Mouse (Mus musculus): ENCODE data around the gene Stard13. TPM values are rescaled to one million over a fixed set of nuclear protein-coding genes. Genes with fewer than 3 reads are reported as not detected.

Gene Stard13
- polyA plus RNA-seq, 1 experiment: 6.3 TPM

DNA sequence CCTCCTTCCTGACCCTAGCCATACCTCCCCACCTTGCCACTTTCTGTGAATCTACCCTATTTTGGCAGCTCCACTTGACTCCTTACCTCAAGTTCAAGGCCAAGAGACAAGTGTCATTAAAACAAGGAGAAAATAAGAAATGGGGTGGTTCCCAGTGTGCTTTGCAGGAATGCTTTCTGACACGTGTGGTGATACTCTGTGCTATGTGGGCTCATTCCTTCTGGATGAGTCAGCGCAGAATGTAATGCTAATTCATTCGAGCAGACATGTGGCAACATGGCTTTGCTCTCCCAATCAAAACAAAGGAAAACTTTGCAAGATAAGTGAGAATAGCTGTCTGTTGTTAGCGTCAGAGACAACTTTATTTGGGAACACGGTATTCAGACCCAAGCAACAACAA is 30.7 kb downstream of the Stard13 start:
- Histone ChIP-seq H3K4me1 (ENCODE audit: control insufficient read depth, insufficient read depth, insufficient read length, low read length) (peaks cover 12% of the 10 kb centered on the region), H3K27ac (replicated peaks; ENCODE audit: low read depth, low read length) (no peak overlapping the region), H3K4me3 (ENCODE audit: insufficient read depth, low read depth, low read length) (no peak overlapping the region)

DNA sequence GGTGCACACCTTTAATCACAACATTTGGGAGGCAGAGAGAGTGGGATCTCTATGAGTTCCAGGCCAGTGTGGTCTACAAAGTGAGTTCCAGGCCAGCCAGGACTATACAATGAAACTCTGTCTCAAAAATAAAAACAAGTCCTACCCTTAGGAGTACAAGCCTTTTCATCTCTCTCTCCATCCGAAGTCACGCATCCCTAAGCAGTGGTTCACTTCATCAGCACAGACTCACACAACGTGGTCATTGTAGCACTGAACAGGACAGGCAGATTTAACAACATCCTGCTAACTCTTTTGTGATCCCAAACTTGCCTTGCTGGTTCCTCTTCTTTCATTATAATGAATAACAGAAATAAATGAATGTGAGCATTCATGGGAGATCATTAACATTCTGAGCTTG is 32.4 kb downstream of the Stard13 start:
- H3K4me1 ChIP-seq (ENCODE audit: control insufficient read depth, insufficient read depth, insufficient read length, low read length): peaks cover 14% of the 10 kb centered on the region
- H3K27ac ChIP-seq (replicated peaks; ENCODE audit: low read depth, low read length): no peak overlapping the region
- H3K4me3 ChIP-seq (ENCODE audit: insufficient read depth, low read depth, low read length): no peak overlapping the region

DNA sequence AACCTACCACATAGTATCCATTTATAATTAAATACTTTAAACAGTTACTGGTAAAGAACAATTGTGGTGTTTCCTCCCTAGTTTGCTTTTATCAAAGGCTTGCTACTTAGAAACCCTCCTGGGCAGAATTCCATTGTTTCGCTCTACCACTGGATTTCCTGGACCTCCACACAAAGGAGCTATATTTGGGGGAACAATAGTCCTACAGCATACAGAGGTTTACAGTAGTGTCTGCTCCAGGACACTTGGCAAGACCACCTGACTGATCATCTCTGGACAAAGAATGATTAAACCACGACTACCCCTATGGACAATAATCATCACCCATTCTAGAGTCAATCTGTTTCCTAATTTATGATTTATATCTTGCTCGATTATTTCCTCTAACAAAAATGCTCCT is 34.4 kb downstream of the Stard13 start:
- Histone ChIP-seq H3K4me3 (ENCODE audit: insufficient read depth, low read depth, low read length) (no peak overlapping the region), H3K27ac (replicated peaks; ENCODE audit: low read depth, low read length) (no peak overlapping the region), H3K4me1 (ENCODE audit: control insufficient read depth, insufficient read depth, insufficient read length, low read length) (peaks cover 15% of the 10 kb centered on the region)

DNA sequence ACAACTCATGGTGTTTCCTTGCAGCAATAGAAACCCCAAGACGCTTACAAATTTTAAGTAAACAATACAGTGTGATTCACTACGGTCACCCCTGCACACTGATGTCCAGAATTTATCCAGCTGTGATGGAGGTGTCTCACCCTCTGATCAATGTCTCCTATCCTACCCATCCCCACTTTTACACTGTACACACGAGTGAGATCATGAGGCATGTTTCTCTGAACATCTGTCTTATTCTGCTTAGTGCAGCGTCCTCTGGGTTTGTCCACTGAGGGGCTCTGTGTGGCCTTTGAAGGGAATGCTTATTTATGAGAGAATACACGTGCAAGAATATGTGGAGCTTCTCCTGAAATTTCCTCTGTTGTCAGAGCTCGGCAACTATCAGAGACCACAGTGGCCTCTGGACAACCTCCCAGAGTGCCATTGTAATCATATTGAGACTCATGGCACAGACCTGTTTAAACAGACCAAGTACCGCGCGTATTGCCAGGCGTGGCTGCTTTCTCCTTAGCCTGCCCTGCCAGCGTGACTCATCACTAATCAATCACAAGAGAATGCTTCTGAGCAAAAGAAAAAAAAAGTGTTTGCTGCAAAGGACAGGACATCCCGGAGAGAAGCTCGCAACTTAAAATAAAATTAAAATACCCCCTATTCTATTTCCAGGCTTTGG is 36.9 kb downstream of the Stard13 start:
- H3K27ac ChIP-seq (replicated peaks; ENCODE audit: low read depth, low read length): no peak overlapping the region
- no peak overlapping the region for H3K4me3 ChIP-seq (ENCODE audit: insufficient read depth, low read depth, low read length)
- H3K4me1 ChIP-seq (ENCODE audit: control insufficient read depth, insufficient read depth, insufficient read length, low read length): peaks cover 17% of the 10 kb centered on the region

DNA sequence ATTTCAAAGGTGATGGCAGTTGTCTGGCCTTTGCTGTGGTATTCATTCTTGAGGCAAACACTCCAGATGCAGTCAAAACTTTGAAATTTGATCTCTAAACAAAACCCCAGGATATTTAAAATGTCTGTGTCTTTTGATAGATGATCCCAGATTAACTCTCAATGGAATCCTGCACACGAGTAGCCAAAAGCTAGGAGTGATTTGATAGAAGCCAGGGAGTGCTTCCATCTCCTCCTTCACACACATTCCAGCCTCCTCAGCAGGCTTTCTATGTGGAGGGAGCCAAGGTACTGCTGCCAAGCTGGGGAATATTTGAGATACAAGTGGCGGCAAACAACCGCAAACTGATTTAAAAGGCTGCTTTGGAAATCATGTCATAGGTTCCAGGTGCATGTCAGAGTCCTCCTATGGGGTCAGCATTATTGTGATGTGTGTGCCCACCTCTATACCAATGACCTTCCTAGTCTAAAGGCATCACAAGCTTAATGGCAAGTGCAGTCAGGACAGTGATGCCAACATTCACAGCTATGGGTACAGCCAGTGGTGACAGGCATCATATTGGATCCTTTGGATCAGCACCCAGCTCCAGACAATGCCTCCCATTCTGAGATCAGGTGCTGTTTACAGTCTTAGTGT is 39.6 kb downstream of the Stard13 start:
- no peak overlapping the region for H3K27ac ChIP-seq (replicated peaks; ENCODE audit: low read depth, low read length)

DNA sequence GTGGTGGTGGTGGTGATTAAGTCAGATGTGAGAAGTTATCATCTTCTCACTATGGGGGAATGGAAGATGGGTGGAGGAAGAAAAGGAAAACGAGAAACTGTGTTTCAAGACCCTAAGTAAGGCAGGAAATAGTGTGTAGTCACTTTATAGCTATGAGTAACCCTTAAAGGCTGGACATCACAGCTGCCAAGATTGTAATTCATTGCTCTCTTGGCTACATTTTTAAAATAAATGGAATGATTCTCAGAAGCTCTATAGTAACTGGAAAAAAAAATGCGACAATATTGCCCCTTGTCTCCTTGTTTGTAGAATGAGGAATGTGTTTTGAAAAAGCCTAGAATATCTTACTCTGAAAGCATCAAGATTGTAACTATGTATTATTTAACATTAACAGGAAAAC is 41.4 kb downstream of the Stard13 start:
- Histone ChIP-seq H3K4me3 (ENCODE audit: insufficient read depth, low read depth, low read length) (no peak overlapping the region), H3K4me1 (ENCODE audit: control insufficient read depth, insufficient read depth, insufficient read length, low read length) (peaks cover 5% of the 10 kb centered on the region), H3K27ac (replicated peaks; ENCODE audit: low read depth, low read length) (no peak overlapping the region)

More for the DNA sequence above, 39.6 kb downstream of the Stard13 start:
- Histone ChIP-seq H3K4me3 (ENCODE audit: insufficient read depth, low read depth, low read length) (no peak overlapping the region), H3K4me1 (ENCODE audit: control insufficient read depth, insufficient read depth, insufficient read length, low read length) (peaks cover 8% of the 10 kb centered on the region; the same call in 1 of the 2 replicates)

DNA sequence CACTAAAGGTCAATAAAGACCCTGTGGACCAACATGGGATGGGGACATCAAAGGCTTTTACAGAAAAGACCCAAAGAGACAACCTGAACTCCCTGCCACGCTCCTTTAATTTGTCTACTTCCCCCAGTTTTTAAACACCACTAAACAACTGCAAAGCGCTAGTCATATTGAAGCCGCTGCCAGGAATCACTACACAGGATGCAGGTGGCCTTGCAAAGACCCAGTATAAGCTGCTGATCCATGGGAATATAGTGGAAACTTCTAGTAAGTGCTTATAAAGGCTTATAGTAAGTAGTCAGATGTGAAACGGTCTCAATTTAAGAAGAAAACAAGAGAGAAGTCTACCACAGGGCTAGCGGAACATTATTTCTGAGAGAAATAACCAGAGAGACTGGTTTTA is 42.9 kb downstream of the Stard13 start:
- no peak overlapping the region for H3K4me3 ChIP-seq (ENCODE audit: insufficient read depth, low read depth, low read length)
- H3K27ac ChIP-seq (replicated peaks; ENCODE audit: low read depth, low read length): no peak overlapping the region

DNA sequence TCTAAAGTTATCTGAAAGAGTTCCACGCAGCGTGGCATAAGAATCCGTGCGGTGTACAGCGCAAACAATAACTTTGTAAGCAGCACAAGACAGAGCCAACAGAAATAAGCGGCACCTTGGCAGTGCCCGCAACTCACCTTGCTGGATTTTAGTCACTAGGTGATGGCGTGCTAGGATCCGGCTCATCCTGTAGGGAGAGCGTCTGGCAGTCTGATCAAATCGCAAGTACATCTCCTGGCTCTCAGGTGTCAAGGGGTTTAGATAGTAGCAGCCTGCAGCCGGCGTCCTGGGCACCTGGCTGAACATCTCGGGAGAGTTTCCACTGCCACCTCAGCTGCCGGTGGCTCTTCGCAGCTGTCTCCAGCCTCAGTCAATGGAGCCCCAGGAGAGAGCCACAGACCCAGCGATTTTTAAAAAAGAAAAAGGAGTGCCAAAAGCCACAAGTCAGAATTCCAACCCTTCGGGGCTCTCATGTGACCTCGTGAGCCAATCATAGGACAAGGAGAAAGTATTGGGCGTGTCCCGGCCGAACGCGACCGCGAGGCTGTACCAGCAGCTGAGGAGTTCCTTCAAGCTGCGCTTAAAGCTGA is 43.8 kb downstream of the Stard13 start:
- peaks cover 15% of the 10 kb centered on the region for H3K4me1 ChIP-seq (ENCODE audit: control insufficient read depth, insufficient read depth, insufficient read length, low read length)
- H3K27ac ChIP-seq (replicated peaks; ENCODE audit: low read depth, low read length): peak overlapping the region; percentile 94
- H3K4me3 ChIP-seq (ENCODE audit: insufficient read depth, low read depth, low read length): peak overlapping the region; percentile 91

More for the DNA sequence above, 42.9 kb downstream of the Stard13 start:
- H3K4me1 ChIP-seq (ENCODE audit: control insufficient read depth, insufficient read depth, insufficient read length, low read length): peaks cover 9% of the 10 kb centered on the region

DNA sequence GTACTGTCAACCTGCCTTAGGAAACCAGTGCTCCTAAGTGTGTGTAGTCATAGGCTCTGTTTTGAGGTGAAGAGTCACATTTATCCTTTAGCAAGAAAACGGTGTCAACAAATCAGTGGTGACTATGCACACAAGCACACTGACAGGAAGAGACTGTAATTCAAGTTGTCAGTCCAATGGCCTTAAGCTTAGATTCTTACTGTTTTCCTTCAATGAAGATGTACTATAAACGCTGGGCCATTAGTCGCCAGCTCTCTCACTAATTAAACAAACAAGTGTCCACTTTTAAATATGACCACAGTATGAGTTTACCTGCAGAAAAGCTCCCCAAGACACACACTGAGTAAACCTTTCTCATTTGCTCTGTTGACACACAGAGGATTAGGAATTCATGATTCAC is 44.3 kb downstream of the Stard13 start:
- H3K4me3 ChIP-seq (ENCODE audit: insufficient read depth, low read depth, low read length): peak overlapping the region; percentile 91
- peak overlapping the region; percentile 94 for H3K27ac ChIP-seq (replicated peaks; ENCODE audit: low read depth, low read length)
- peaks cover 15% of the 10 kb centered on the region for H3K4me1 ChIP-seq (ENCODE audit: control insufficient read depth, insufficient read depth, insufficient read length, low read length)

DNA sequence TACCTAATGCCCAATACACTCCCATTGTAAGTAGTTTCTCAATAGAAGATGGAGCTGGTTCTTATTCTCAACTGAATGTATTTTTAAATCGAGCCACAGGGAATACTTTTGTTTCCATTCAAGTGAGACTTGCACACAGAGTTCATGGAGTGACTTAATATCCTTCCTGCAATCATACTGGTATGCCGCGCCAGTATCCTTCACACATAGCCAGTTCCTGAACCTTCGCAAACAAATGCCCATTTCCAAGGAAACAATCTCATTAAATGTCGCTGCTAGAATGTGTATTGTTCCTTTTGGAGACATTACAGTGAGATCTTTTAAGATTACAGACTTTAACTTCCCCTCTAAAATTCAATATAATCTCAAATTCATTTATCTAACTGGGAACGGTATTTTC is 45.0 kb downstream of the Stard13 start:
- Histone ChIP-seq H3K27ac (replicated peaks; ENCODE audit: low read depth, low read length) (peak overlapping the region; percentile 11; the same call in 1 of the 2 replicates), H3K4me3 (ENCODE audit: insufficient read depth, low read depth, low read length) (no peak overlapping the region; the same call in 1 of the 2 replicates)

DNA sequence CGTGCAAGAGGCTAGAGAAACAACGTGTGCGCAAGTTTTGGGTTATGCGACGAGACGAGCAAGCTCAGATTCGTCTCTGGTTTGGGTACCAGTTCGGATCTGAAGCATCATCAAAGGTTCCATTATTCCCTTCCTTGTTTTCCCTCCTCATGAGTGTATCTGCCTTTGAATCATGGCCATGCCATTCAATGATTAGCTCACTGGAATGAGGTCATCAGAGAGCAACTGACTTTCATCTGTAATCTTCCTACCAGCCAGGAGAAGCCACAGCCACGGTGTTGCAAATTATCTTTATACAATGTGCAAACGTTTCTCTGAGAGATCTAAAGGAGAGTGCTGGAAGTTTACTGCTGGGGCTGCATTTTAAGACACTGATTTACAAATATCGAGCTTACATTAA is 46.3 kb downstream of the Stard13 start:
- Histone ChIP-seq H3K4me3 (ENCODE audit: insufficient read depth, low read depth, low read length) (no peak overlapping the region), H3K4me1 (ENCODE audit: control insufficient read depth, insufficient read depth, insufficient read length, low read length) (peaks cover 21% of the 10 kb centered on the region), H3K27ac (replicated peaks; ENCODE audit: low read depth, low read length) (no peak overlapping the region)

More for the DNA sequence above, 45.0 kb downstream of the Stard13 start:
- H3K4me1 ChIP-seq (ENCODE audit: control insufficient read depth, insufficient read depth, insufficient read length, low read length): peaks cover 15% of the 10 kb centered on the region

DNA sequence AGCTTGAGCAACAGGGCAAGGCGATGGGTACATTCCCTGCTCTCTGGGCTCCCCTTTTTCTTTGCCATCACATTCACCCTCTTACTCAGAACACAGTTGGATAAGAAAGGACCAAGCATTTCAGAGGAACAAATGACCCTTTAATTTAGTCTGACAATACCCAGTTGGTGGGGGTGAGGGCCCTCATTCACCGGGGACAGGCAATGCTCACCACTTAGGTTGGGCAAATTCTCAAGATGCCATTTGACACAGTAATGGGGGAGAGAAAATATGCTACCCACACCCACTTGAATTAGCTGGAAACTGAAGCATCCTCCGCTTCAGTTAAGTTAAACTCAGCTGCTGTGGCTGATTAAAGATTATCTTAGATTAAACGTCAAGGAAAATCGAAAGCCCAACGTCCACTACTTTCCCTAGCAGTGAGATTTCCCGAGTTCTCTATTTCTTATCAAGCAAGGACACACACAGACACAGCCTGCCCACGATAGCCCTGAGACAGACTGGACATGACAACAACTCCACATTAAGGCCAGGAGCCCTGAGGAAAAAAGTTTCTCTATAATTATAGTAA is 48.3 kb downstream of the Stard13 start:
- Histone ChIP-seq H3K4me1 (ENCODE audit: control insufficient read depth, insufficient read depth, insufficient read length, low read length) (peaks cover 23% of the 10 kb centered on the region), H3K4me3 (ENCODE audit: insufficient read depth, low read depth, low read length) (no peak overlapping the region), H3K27ac (replicated peaks; ENCODE audit: low read depth, low read length) (peak overlapping the region; percentile 5; the same call in 1 of the 2 replicates)

DNA sequence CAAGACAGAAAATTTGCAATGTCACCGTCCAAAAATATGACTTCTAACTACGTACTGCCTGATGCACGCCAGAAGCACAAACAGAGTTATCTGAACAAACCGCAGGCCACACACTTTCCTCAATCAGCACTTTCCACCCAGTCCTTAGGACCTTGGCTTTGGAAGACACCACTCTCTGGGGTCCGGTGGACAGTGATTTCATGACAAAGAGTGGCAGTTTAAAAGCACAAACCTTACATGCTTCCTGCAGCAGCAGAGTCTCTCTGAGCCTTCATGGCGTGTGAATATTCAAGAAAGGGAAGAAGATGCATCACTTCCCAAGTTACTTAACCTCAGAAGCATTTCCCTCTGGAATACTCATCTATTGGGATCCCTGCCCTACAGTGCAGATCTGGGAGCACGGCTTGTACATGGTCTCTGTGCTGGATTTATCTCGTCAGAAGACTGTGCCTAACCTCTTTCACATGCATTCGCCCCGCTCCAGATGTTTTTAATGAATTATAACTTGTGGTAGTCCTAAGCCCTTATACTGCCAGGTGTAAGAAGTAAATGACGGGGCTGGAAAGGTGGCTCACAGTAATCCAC is 49.9 kb downstream of the Stard13 start:
- peak overlapping the region; percentile 53 for H3K4me3 ChIP-seq (ENCODE audit: insufficient read depth, low read depth, low read length)
- peak overlapping the region; percentile 98 for H3K27ac ChIP-seq (replicated peaks; ENCODE audit: low read depth, low read length)
- H3K4me1 ChIP-seq (ENCODE audit: control insufficient read depth, insufficient read depth, insufficient read length, low read length): peaks cover 23% of the 10 kb centered on the region

DNA sequence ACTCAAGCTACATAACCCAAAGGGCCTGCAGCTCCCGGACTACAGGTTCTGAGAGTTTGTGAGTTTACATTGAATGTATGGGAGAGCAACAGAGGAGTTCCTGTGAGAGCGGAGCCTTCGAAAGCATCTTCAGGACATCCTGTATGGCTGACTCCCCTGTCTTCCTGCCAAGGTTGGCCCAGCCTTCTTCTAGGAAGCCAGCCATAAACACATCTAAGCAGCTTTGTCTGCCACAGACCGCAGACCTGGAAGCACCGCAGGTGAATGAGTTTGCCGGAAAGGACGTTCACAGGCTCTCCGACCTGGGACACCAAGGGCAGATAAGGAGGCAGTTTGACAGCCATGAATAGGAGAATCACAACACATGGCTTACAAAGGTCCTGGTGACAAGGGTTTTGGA is 52.3 kb downstream of the Stard13 start:
- no peak overlapping the region for H3K4me3 ChIP-seq (ENCODE audit: insufficient read depth, low read depth, low read length)
- peaks cover 18% of the 10 kb centered on the region for H3K4me1 ChIP-seq (ENCODE audit: control insufficient read depth, insufficient read depth, insufficient read length, low read length)
- H3K27ac ChIP-seq (replicated peaks; ENCODE audit: low read depth, low read length): peak overlapping the region; percentile 23; the same call in 1 of the 2 replicates

DNA sequence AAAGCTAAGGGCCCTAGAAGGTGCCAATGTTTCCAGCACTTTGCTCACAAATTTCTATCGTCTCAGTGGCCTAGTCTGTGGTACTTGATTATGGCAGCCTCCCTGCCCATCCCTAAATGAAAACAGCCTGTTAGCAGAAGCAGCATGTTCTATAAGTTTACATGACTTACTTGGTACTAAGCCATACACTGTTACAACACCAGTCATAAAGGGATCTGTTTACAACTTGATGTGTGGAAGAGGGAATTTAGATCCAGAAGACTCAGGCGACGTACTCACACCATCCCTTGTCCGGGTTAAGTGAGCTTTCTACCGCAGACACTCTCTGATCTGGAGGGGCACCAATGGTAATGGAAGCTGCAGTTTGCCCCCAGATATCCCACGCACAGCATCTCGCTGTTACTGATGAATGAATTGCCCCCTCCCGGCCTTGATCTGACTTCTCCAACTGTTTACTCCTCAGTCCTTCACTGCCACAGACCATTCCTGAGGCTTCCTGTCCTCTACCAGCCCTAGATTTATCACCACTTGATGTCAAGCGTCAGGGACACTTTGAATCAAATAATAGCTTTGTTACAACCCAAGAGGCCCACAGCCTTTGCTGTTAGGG is 53.4 kb downstream of the Stard13 start:
- Histone ChIP-seq H3K4me1 (ENCODE audit: control insufficient read depth, insufficient read depth, insufficient read length, low read length) (peaks cover 23% of the 10 kb centered on the region), H3K27ac (replicated peaks; ENCODE audit: low read depth, low read length) (no peak overlapping the region), H3K4me3 (ENCODE audit: insufficient read depth, low read depth, low read length) (no peak overlapping the region)

Measured in brown adipose tissue, adult 24 weeks (tissue).